Mouse (Mus musculus) embryonic facial prominence, embryonic 12.5 days (tissue): ENCODE data around the gene Taok3. TPM values are rescaled to one million over a fixed set of nuclear protein-coding genes. Genes with fewer than 3 reads are reported as not detected.
A peak's percentile ranks its signal among the peaks of the same experiment; 100 is the strongest.

Experiments used
- ATAC-seq: fragments of 200-750 bp; cut with Nextera tagmentation; 2 replicates; pipeline ENCODE4 v1.8.0; 2017; ENCODE audit not compliant: insufficient number of reproducible peaks, insufficient read depth, low FRiP score, low TSS enrichment
- H3K27ac ChIP-seq: fragments of 300-500 bp; sonication (generic); 2 replicates; pipeline ENCODE4 v1.5.1; 2016; ENCODE audit warnings: mild to moderate bottlenecking
- H3K27me3 ChIP-seq: fragments of 300-500 bp; sonication (generic); 2 replicates; pipeline ENCODE4 v1.6.1; 2016; ENCODE audit warnings: mild to moderate bottlenecking, moderate library complexity
- H3K36me3 ChIP-seq: fragments of 300-500 bp; sonication (generic); 2 replicates; pipeline ENCODE4 v1.6.1; 2016; ENCODE audit warnings: mild to moderate bottlenecking
- H3K4me1 ChIP-seq: fragments of 300-500 bp; sonication (generic); 2 replicates; pipeline ENCODE4 v1.6.1; 2016
- H3K4me2 ChIP-seq: fragments of 300-500 bp; sonication (generic); replicated peaks from 2 replicates; pipeline ENCODE4 v1.6.1; 2016; ENCODE audit warnings: mild to moderate bottlenecking, moderate library complexity
- H3K4me3 ChIP-seq: fragments of 300-500 bp; sonication (generic); 2 replicates; pipeline ENCODE4 v1.5.1; 2016; ENCODE audit warnings: mild to moderate bottlenecking
- H3K9ac ChIP-seq: fragments of 300-500 bp; sonication (generic); 2 replicates; pipeline ENCODE4 v1.6.1; 2016; ENCODE audit warnings: mild to moderate bottlenecking, moderate library complexity
- H3K9me3 ChIP-seq: fragments of 300-500 bp; sonication (generic); 2 replicates; pipeline ENCODE4 v1.6.1; 2016; ENCODE audit warnings: mild to moderate bottlenecking, moderate library complexity
- WGBS: fragments of 180-500 bp; shearing (Covaris S2); methylation state at CpG from one replicate; pipeline ENCODE4 v1.1.7; 2016; 5-methylcytosine and 5-hydroxymethylcytosine counted together
- polyA plus RNA-seq: library from polyadenylated mRNA; unstranded; fragments of >200 nt; fragmentation: Nextera tagmentation; extraction: Ambion mirVana; gene quantifications from 2 replicates; pipeline ENCODE4 v1.2.1, GENCODE M21; 2016

The Taok3 gene
- polyA plus RNA-seq, 1 experiment from 2014 or later: 12.1 TPM

DNA sequence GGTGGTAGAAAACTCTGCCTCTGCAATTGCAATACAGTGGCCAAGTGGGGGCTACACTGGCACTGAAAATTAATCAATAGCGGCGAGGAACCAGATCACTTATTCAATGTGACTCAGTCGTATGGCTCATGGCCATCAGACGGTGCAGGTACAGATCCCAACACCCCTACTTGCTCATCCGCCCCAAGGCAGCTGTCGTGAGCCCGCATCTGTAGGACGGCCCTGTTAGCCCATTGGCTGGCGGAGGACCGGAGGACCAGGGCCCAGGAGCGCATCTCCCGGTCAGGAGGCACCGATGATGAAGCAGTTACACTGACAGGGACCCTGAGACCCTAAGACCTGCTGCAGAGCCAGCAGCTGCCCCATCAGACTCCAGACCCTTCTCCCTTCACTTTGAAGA, 11.2 kb upstream of the Taok3 start:
- Histone ChIP-seq H3K4me3 (no peak overlapping the region), H3K4me1 (no peaks in the 10 kb centered on the region), H3K9me3 (no peaks in the 10 kb centered on the region), H3K27ac (no peak overlapping the region), H3K4me2 (no peak overlapping the region), H3K36me3 (peaks cover 85% of the 10 kb centered on the region), H3K9ac (no peak overlapping the region), H3K27me3 (no peaks in the 10 kb centered on the region)
- no peak for ATAC-seq
- 95% methylated on average over 13 of the region's 13 CpGs for WGBS

DNA sequence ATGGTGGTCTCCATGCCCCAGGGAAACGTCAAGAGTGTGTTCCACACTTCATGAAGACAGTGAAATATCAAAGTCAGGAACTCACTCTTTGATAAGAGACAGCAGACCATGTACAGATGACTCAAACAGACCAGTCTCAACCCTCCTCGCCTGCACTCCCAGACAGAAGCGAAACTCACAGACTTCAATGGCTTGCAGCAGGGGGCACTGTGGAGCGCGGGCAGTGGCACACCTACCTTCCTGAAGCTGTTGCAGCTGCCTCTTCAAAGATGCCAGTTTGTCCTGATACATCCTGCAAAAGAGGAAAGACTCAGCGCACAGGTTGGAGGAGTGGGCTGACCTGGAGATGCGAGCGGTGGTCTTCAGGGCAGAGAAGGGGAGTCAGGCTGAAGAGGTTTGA, 10.4 kb upstream of the Taok3 start:
- Histone ChIP-seq H3K27ac (no peak overlapping the region), H3K4me2 (no peak overlapping the region), H3K9me3 (no peaks in the 10 kb centered on the region), H3K9ac (no peak overlapping the region), H3K4me3 (no peak overlapping the region), H3K27me3 (no peaks in the 10 kb centered on the region), H3K36me3 (peaks cover 79% of the 10 kb centered on the region), H3K4me1 (peaks cover 5% of the 10 kb centered on the region; the same call in 1 of the 2 replicates)
- 93% methylated on average over 8 of the region's 8 CpGs for WGBS
- no peak for ATAC-seq

DNA sequence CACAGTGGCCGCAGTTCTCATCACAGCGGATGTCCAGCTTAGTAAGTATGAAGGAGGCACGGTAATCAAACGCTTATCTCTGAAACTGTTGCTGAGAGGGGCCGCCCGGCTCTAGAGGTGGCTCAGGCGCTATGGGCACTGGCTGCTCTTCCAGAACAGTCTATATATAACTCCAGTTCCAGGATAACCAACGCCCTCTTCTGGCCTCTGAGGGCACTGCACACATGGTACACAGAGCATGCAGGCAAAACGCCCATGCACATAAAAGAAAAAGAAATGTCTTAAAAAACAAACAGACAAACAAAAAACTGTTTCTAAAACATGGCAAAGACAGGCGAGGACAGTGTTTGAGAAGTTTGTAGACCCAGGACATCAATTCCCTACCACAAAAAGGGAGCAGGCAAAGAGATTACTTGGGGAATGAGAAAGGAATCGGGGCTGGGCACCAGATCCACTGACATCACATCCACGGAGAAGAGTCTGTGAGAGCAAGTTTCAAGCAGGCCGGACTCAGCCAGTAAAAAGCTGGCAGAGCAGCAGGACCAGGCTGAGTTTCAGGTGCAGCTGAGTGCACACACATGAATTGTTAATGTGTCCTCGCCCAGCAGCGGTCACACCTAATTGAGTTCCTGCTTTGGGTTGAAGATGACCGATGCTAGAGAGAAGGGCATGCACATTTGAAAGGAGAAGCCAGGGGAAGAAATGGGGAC, 8.7 kb upstream of the Taok3 start:
- no peak overlapping the region for H3K27ac ChIP-seq
- peaks cover 67% of the 10 kb centered on the region for H3K36me3 ChIP-seq
- no peak overlapping the region for H3K4me2 ChIP-seq
- H3K9ac ChIP-seq: no peak overlapping the region
- WGBS: 89% methylated on average over 16 of the region's 16 CpGs
- H3K9me3 ChIP-seq: no peaks in the 10 kb centered on the region
- no peak for ATAC-seq
- H3K4me3 ChIP-seq: no peak overlapping the region
- peaks cover 5% of the 10 kb centered on the region; the same call in 1 of the 2 replicates for H3K4me1 ChIP-seq
- H3K27me3 ChIP-seq: no peaks in the 10 kb centered on the region

DNA sequence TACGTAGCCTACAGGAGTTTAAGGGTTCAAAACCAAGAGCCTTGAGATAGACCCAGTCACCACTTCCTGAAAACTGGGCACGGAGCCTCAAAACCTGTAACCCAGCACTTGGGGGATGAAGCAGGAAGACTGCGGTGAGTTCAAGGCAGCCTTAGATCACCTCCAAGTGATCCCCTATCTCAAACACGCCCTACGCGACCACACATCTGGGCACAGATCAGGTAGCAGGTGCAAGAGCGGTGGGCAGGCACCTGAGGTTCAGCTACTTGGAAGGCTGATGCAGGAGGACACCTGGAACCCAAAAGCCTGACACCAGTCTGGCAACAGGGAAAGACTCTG, 8.2 kb upstream of the Taok3 start:
- H3K4me2 ChIP-seq: no peak overlapping the region

DNA sequence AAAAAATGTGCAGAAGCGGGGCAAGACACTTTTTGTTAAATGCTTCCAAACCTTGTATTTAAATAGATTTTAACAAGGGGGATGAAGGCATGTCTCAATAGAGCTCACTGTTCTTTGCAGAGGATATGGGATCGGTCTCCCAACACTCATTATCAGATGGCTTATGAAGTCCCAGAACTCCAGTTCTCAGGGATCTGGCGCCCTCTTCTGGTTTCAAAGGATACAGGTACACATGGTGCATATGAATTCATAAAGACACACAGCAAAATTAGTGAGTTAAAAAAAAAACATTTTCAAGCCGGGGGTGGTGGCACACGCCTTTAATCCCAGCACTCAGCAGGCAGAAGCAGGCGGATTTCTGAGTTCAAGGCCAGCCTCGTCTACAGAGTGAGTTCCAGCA, 6.6 kb upstream of the Taok3 start:
- Histone ChIP-seq H3K4me3 (no peak overlapping the region), H3K27ac (no peak overlapping the region), H3K36me3 (peaks cover 48% of the 10 kb centered on the region), H3K9ac (no peak overlapping the region), H3K4me2 (no peak overlapping the region), H3K27me3 (no peaks in the 10 kb centered on the region), H3K4me1 (peaks cover 5% of the 10 kb centered on the region; the same call in 1 of the 2 replicates), H3K9me3 (no peaks in the 10 kb centered on the region)
- WGBS: 92% methylated on average over 7 of the region's 7 CpGs
- no peak for ATAC-seq

More for the DNA sequence above, 8.2 kb upstream of the Taok3 start:
- H3K36me3 ChIP-seq: peaks cover 63% of the 10 kb centered on the region
- peaks cover 5% of the 10 kb centered on the region; the same call in 1 of the 2 replicates for H3K4me1 ChIP-seq
- WGBS: 97% methylated on average over 7 of the region's 7 CpGs
- H3K9ac ChIP-seq: no peak overlapping the region
- no peak overlapping the region for H3K4me3 ChIP-seq
- H3K27ac ChIP-seq: no peak overlapping the region
- no peaks in the 10 kb centered on the region for H3K9me3 ChIP-seq
- no peaks in the 10 kb centered on the region for H3K27me3 ChIP-seq
- no peak for ATAC-seq

DNA sequence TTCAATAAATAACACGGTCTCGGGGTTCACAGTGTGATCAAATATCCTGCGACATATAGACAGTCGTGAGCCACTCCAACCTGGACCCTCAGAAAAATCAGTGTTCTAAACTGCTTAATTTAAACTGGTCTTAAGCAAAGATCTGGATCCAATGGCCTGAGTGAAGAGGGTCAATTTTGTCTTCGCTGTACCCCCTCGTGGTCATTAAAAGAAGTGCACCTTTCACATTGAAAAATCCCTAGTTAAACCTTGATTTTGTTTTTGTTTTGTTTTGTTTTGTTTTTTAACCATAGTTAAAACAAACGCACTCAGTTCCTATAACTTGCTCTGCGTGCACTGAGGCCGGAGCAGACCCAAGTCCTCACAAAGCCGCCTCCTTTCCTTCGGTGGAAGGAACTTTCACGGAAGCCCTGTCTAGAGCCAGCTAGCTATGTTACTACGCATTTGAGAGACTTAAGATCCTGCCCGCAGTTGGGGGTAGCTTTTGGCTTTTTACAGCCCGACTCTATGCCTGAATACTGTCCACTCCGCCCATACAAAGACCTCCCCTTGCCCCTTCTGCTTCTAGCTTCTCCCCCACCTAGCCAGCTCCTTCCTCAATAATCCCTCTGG, 5.2 kb upstream of the Taok3 start:
- Histone ChIP-seq H3K27me3 (no peaks in the 10 kb centered on the region), H3K27ac (0 out of 2 replicates have a peak overlapping the region, but pooled peaks have one; percentile 42), H3K4me3 (peak overlapping the region; percentile 95), H3K9ac (peak overlapping the region; percentile 89), H3K4me1 (peaks cover 8% of the 10 kb centered on the region; the same call in 1 of the 2 replicates), H3K4me2 (peak overlapping the region; percentile 94), H3K9me3 (no peaks in the 10 kb centered on the region), H3K36me3 (peaks cover 35% of the 10 kb centered on the region)
- 6% methylated on average over 16 of the region's 16 CpGs for whole genome bisulfite sequencing
- ATAC-seq: no peak

DNA sequence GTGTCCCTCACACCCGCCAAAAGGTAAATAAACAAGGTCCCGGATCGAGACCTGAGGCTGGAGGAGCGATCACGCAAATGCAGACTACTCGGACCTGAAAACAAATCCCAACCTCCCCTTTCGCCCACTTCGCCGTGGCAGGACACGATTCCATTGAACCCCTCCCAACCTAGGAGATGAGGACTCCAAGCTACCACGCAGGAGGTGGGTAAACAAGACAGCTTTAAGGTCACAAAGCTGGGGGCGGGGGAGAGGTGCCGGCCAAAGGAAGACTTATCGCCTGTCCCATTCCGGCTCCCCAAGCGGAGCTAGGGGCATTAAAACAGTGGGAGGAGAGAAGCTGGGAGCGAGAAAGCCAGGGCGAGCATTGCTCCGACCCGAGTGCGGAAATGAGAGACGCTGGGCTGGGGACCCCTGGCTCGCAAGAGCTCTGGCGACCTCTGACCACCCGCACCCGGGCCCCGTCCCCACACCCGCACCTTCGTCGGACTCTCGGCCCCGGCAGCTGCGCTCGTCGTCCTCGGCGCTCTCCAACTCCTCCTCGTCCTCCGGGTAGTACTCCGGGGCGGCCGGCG, 4.6 kb upstream of the Taok3 start:
- peaks cover 31% of the 10 kb centered on the region for H3K36me3 ChIP-seq
- peak overlapping the region; percentile 95 for H3K4me3 ChIP-seq
- H3K27ac ChIP-seq: peak overlapping the region; percentile 76
- peak overlapping the region; percentile 94 for H3K4me2 ChIP-seq
- WGBS: under 1% methylated on average over 42 of the region's 43 CpGs
- H3K4me1 ChIP-seq: peaks cover 8% of the 10 kb centered on the region; the same call in 1 of the 2 replicates
- H3K27me3 ChIP-seq: no peaks in the 10 kb centered on the region; the same call in 1 of the 2 replicates
- H3K9me3 ChIP-seq: no peaks in the 10 kb centered on the region
- ATAC-seq: no peak
- H3K9ac ChIP-seq: peak overlapping the region; percentile 89

DNA sequence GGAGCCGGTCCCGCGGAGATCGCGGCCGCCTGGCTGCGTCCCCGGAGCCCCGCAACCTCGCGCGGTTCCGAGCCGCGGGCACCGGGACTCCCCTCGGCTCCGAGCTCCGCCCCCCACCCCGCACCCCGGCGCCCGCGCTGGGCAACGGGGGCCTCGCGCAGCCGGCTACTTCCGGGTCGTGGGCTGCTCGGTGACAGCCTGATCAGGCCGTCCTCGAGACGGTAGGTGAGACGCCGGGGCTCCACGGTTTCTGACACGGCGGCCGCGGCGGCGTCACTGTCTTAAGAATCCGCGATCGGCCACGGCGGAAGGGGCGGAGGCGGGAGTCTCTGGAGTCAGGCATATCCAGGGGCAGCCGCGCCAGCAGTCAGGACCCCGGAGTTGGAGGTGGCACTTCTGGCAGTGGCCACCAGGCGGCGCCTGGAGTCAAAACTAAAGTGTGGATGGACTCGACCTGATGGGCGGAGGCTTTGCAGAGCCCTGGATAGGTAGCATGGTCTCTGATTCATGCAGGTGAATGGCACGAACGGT, 4.0 kb upstream of the Taok3 start, which contains the start of gene Suds3:
Gene Suds3, minus strand, starts transcription at position 278 of the 531 bp plus-strand sequence.
- Histone ChIP-seq H3K27ac (peak within 1 kb of the TSS; percentile 76), H3K9me3 (no peaks in the 10 kb centered on the region), H3K4me3 (peak within 1 kb of the TSS; percentile 95), H3K27me3 (peaks cover 1% of the 10 kb centered on the region; the same call in 1 of the 2 replicates), H3K4me1 (peaks cover 12% of the 10 kb centered on the region), H3K4me2 (peak within 1 kb of the TSS; percentile 94), H3K36me3 (peaks cover 26% of the 10 kb centered on the region), H3K9ac (peak within 1 kb of the TSS; percentile 89)
- WGBS: under 1% methylated on average over 59 of the region's 59 CpGs
- peak; percentile 62 for ATAC-seq

DNA sequence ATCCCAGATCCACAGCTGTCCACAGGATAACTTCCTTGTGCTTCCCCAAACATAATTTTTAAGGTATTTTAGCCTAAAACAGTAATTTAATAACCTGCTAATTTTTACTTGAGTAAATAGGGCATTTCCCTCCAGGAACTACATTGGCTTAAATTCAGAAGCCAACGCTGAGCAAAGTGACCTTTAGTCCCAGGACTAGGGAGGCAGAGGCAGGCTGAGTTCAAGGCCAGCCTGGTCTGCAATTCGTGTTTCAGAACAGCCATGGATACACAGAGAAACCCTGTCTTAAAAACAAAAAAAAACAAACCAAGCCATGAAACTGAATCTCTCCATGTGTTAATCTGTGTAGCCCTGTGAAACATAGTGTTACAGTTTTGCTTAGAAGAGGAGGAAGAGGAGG, 3.3 kb upstream of the Taok3 start:
- Histone ChIP-seq H3K9ac (no peak overlapping the region), H3K4me1 (peaks cover 15% of the 10 kb centered on the region), H3K4me2 (no peak overlapping the region), H3K27me3 (peaks cover 9% of the 10 kb centered on the region; the same call in 1 of the 2 replicates), H3K27ac (no peak overlapping the region), H3K36me3 (peaks cover 19% of the 10 kb centered on the region), H3K9me3 (no peaks in the 10 kb centered on the region), H3K4me3 (no peak overlapping the region)
- 69% methylated on average over 2 of the region's 2 CpGs for WGBS
- no peak for ATAC-seq

DNA sequence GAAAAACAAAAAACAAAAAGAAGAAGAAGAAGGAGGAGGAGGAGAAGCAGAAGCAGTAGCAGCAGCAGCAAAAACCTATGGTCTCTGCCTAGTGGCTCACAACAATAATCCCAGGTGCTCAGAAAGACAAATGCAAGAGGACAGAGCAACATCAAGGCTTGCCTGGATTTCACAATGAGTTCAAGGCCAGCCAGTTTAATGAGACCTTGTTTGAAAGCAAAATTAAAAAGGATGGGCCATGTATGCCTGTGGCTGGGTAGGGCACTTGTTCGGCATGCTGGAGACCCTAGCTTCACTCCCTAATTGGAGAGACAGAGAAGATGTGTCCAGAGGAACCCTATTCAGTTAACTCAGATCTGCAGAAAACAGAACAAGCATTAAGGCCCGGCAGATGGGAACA, 2.7 kb upstream of the Taok3 start:
- H3K36me3 ChIP-seq: peaks cover 13% of the 10 kb centered on the region
- H3K27ac ChIP-seq: no peak overlapping the region
- H3K4me2 ChIP-seq: no peak overlapping the region
- no peak overlapping the region for H3K9ac ChIP-seq
- H3K4me1 ChIP-seq: peaks cover 15% of the 10 kb centered on the region
- peaks cover 12% of the 10 kb centered on the region; the same call in 1 of the 2 replicates for H3K27me3 ChIP-seq
- WGBS: 74% methylated on average over 2 of the region's 2 CpGs
- H3K9me3 ChIP-seq: no peaks in the 10 kb centered on the region
- H3K4me3 ChIP-seq: no peak overlapping the region
- ATAC-seq: no peak

DNA sequence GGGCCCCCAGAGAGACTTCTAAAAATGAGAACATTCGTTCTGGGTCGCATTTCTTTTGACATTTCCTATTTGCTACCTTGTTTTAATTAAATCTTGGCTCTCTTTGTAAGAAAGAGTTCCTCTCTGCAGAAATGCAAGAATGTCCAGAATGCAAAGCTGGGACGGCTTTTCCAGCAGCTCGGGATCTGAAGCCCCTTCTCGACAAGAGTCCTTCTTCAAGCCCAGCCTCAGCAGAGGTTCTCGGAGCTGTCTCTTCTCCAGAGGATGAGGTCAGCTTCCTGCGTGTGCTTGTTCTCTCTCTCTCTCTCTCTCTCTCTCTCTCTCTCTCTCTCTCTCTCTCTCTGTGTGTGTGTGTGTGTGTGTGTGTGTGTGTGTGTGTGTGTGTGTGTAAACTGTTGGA, 2.2 kb upstream of the Taok3 start:
- Histone ChIP-seq H3K4me3 (no peak overlapping the region), H3K4me1 (peaks cover 15% of the 10 kb centered on the region), H3K9ac (no peak overlapping the region), H3K27me3 (peaks cover 14% of the 10 kb centered on the region), H3K27ac (no peak overlapping the region), H3K9me3 (no peaks in the 10 kb centered on the region), H3K36me3 (peaks cover 8% of the 10 kb centered on the region), H3K4me2 (no peak overlapping the region)
- ATAC-seq: no peak
- 64% methylated on average over 7 of the region's 7 CpGs for WGBS
